In the genomic region with DNA sequence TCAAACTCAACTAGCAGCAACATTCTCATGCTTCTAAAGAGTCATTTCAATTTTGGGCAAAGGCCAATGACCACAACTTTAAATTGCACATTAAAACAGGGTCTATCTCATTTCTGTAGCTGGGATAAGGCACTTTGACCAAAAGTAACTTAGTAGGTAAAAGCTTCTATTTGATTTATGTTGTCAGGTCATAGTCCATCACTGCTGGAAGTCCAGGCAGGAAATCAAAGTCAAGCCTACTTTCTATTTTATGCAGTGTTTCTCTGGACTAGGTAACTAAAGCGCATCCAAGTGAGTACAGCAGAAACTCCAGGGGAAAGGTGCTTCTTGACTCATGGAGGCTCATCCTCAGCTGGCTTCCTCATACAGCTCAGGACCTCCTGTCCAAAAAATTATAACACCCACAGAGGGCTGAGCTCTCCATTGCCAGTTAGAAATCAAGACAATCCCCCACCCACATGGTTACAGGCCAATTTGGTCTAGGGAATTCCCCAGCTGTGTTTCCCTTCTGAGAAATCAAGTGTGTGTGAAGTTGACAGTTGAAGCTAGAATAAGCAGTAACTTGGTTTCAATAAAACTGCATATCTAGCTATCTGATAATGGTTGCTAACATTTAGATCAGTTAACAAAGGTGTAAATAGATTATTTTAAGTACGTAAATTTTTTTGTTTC, we compare ENCODE assay signal across 14 mouse cellular contexts.
DNase-seq lines count a peak whose midpoint lies in the region; ATAC-seq and TF ChIP-seq lines count a peak whose summit lies in the region.
"Had no signal": no experiment of that assay in that cellular context is flagged by ENCODE, and none has a peak within 500 bp of the region (broad histone marks: within the 10 kb centered on the region; RNA-seq: fewer than 3 reads in every experiment).

No protein-coding gene starts in this region.

- WGBS in kidney, postnatal 0 days, result 67% methylated on average over 2 of the region's 2 CpGs
- 92% methylated on average over 2 of the region's 2 CpGs for WGBS in forebrain, embryonic 12.5 days
- 98% methylated on average over 2 of the region's 2 CpGs for WGBS in midbrain, embryonic 16.5 days

- H3K9me3 ChIP-seq in kidney, postnatal 0 days (replicated peaks; ENCODE audit: low read length), result no peaks in the 10 kb centered on the region
- no peaks in the 10 kb centered on the region for H3K9me3 ChIP-seq in forebrain, embryonic 12.5 days
- no peaks in the 10 kb centered on the region; the same call in 1 of the 2 replicates for H3K9me3 ChIP-seq in midbrain, embryonic 16.5 days (replicated peaks; ENCODE audit: control insufficient read depth, low read length, poor library complexity, severe bottlenecking)
- H3K9me3 ChIP-seq: embryonic facial prominence, embryonic 13.5 days; limb, embryonic 15.5 days had no signal

- peak; percentile 44 for DNase-seq in kidney, postnatal 0 days (ENCODE audit: low spot score)
- DNase-seq in kidney, adult 18-20 months, result no peak
- peak; percentile 63 to 64 for DNase-seq in spleen, postnatal 36 days (ENCODE audit: low spot score in 2 of 2)
- DNase-seq in spleen, adult 12 weeks (ENCODE audit: low spot score), result no peak
- peak; percentile 1 for DNase-seq in fibroblast of lung, adult 2 months (ENCODE audit: low read depth)
- DNase-seq: cerebellum, adult 11-12 months had no signal

- ATAC-seq in kidney, postnatal 0 days (replicated peaks; ENCODE audit: low FRiP score, low read depth), result no peak
- no peak for ATAC-seq in forebrain, embryonic 12.5 days (ENCODE audit: low FRiP score)
- ATAC-seq in midbrain, embryonic 16.5 days, result no peak
- ATAC-seq: intestine, embryonic 16.5 days; lung, postnatal 0 days; Patski had no signal

- no peak overlapping the region for H3K4me2 ChIP-seq in kidney, postnatal 0 days (ENCODE audit: low read length)
- H3K4me2 ChIP-seq in forebrain, embryonic 12.5 days, result no peak overlapping the region
- H3K4me2 ChIP-seq in midbrain, embryonic 16.5 days (ENCODE audit: low read length), result no peak overlapping the region
- H3K4me2 ChIP-seq: embryonic facial prominence, embryonic 13.5 days; limb, embryonic 15.5 days; midbrain, embryonic 11.5 days had no signal

- no peaks in the 10 kb centered on the region for H3K4me1 ChIP-seq in kidney, postnatal 0 days (replicated peaks; ENCODE audit: insufficient read depth, low read length)
- H3K4me1 ChIP-seq in forebrain, embryonic 12.5 days, result no peaks in the 10 kb centered on the region
- no peaks in the 10 kb centered on the region for H3K4me1 ChIP-seq in midbrain, embryonic 16.5 days (ENCODE audit: control insufficient read depth, insufficient read depth, low read length)
- H3K4me1 ChIP-seq: limb, embryonic 15.5 days had no signal

- no peak overlapping the region for H3K4me3 ChIP-seq in kidney, postnatal 0 days (replicated peaks; ENCODE audit: low read depth, low read length)
- no peak overlapping the region for H3K4me3 ChIP-seq in forebrain, embryonic 12.5 days (replicated peaks)
- H3K4me3 ChIP-seq in midbrain, embryonic 16.5 days (ENCODE audit: low read depth, low read length), result no peak overlapping the region
- H3K4me3 ChIP-seq: embryonic facial prominence, embryonic 13.5 days; limb, embryonic 15.5 days had no signal

- H3K36me3 ChIP-seq in kidney, postnatal 0 days (ENCODE audit: insufficient read depth, low read length), result no peaks in the 10 kb centered on the region
- no peaks in the 10 kb centered on the region for H3K36me3 ChIP-seq in forebrain, embryonic 12.5 days (replicated peaks)
- H3K36me3 ChIP-seq in midbrain, embryonic 16.5 days (ENCODE audit: control insufficient read depth, insufficient read depth, low read length), result no peaks in the 10 kb centered on the region
- H3K36me3 ChIP-seq: embryonic facial prominence, embryonic 13.5 days; limb, embryonic 15.5 days had no signal

- no peak overlapping the region for H3K27ac ChIP-seq in kidney, postnatal 0 days
- H3K27ac ChIP-seq in forebrain, embryonic 12.5 days, result no peak overlapping the region
- H3K27ac ChIP-seq in midbrain, embryonic 16.5 days (ENCODE audit: low read length), result no peak overlapping the region
- H3K27ac ChIP-seq: embryonic facial prominence, embryonic 13.5 days; limb, embryonic 15.5 days had no signal

- H3K27me3 ChIP-seq in kidney, postnatal 0 days (ENCODE audit: insufficient read depth, low read length), result no peaks in the 10 kb centered on the region
- H3K27me3 ChIP-seq in forebrain, embryonic 12.5 days, result no peaks in the 10 kb centered on the region
- H3K27me3 ChIP-seq in midbrain, embryonic 16.5 days (ENCODE audit: control insufficient read depth, insufficient read depth, low read depth, low read length), result no peaks in the 10 kb centered on the region
- H3K27me3 ChIP-seq: embryonic facial prominence, embryonic 13.5 days; limb, embryonic 15.5 days; Patski had no signal

- no peak overlapping the region for H3K9ac ChIP-seq in kidney, postnatal 0 days (ENCODE audit: low read depth, low read length)
- H3K9ac ChIP-seq in forebrain, embryonic 12.5 days, result no peak overlapping the region
- no peak overlapping the region for H3K9ac ChIP-seq in midbrain, embryonic 16.5 days (ENCODE audit: low read depth, low read length)
- H3K9ac ChIP-seq: embryonic facial prominence, embryonic 13.5 days; limb, embryonic 15.5 days had no signal

- TF ChIP-seq CTCF in kidney, postnatal 0 days (IDR thresholded peaks at IDR 0.05; ENCODE audit: low read depth), result no peak

Comparison
In these comparisons a context has a peak if more than half of its experiments do, and no peak if none do; other contexts are left out.
1. DNase-seq: peak in kidney, postnatal 0 days (single experiment), spleen, postnatal 36 days (2 of 2) and fibroblast of lung, adult 2 months (single experiment); none in kidney, adult 18-20 months (single experiment) and spleen, adult 12 weeks (single experiment).